Mouse (Mus musculus) embryonic facial prominence, embryonic 10.5 days (tissue): ENCODE measurements around the gene Nr2e3. TPM values are rescaled to one million over a fixed set of nuclear protein-coding genes. Genes with fewer than 3 reads are reported as not detected.

ENCODE experiments used
- DNase-seq: peaks from one replicate; pipeline ENCODE4 v3.0.0-alpha.2; 2017; ENCODE audit warnings: low spot score
- H3K27ac ChIP-seq: fragments of 300-500 bp; sonication (generic); replicated peaks from 2 replicates; pipeline ENCODE4 v1.5.1; 2016; ENCODE audit warnings: mild to moderate bottlenecking
- H3K27me3 ChIP-seq: fragments of 300-500 bp; sonication (generic); replicated peaks from 2 replicates; pipeline ENCODE4 v1.6.1; 2016; ENCODE audit warnings: low read depth, mild to moderate bottlenecking; ENCODE audit not compliant: poor library complexity, severe bottlenecking
- H3K36me3 ChIP-seq: fragments of 300-500 bp; sonication (generic); replicated peaks from 2 replicates; pipeline ENCODE4 v1.6.1; 2016; ENCODE audit warnings: mild to moderate bottlenecking, moderate library complexity
- H3K4me1 ChIP-seq: fragments of 300-500 bp; sonication (generic); 2 replicates; pipeline ENCODE4 v1.6.1; 2016
- H3K4me3 ChIP-seq: fragments of 300-500 bp; sonication (generic); 2 replicates; pipeline ENCODE4 v1.5.1; 2016; ENCODE audit warnings: mild to moderate bottlenecking, moderate library complexity
- H3K9me3 ChIP-seq: fragments of 300-500 bp; sonication (generic); 2 replicates; pipeline ENCODE4 v1.6.1; 2016; ENCODE audit warnings: mild to moderate bottlenecking
- WGBS: fragments of 180-500 bp; shearing (Covaris S2); methylation state at CpG from one replicate; pipeline ENCODE4 v1.1.7; 2016; 5-methylcytosine and 5-hydroxymethylcytosine counted together
- polyA plus RNA-seq: library from polyadenylated mRNA; unstranded; fragments of >200 nt; fragmentation: Nextera tagmentation; extraction: Ambion mirVana; gene quantifications from 2 replicates; pipeline ENCODE4 v1.2.1, GENCODE M21; 2016

Gene Nr2e3
- 0.21 and 0.51 TPM in 2 replicates for polyA plus RNA-seq

DNA sequence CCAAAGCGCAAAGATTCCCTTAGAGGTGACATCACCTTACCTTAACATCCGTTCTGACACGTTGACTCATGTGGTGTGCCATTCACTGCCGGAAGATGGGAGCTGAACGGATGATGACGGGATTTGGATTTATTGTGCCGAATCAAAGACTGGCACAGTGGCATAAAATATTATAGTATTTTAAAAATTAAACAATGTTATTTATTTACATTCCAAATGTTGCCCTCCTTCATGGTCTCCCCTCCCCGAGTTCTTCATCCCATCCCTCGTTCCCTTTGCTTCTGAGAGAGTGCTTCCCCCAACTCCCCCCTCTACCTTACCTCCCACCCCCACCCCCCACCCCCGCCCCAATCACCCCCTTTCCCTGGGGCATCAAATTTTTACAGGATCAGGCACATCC is at the start of gene Nr2e3:
Nr2e3 (minus strand) TSS at position 101 of the 400 bp plus-strand sequence.
- H3K9me3 ChIP-seq = no peaks in the 10 kb centered on the region
- no peak within 1 kb of the TSS for H3K4me3 ChIP-seq
- H3K36me3 ChIP-seq = no peaks in the 10 kb centered on the region
- peak within 1 kb of the TSS; percentile 19; the same call in 1 of the 2 replicates for H3K27ac ChIP-seq
- DNase-seq = no peak
- H3K27me3 ChIP-seq = no peaks in the 10 kb centered on the region; the same call in 1 of the 2 replicates
- H3K4me1 ChIP-seq = peaks cover 37% of the 10 kb centered on the region
- WGBS = 85% methylated on average over 10 of the region's 10 CpGs

DNA sequence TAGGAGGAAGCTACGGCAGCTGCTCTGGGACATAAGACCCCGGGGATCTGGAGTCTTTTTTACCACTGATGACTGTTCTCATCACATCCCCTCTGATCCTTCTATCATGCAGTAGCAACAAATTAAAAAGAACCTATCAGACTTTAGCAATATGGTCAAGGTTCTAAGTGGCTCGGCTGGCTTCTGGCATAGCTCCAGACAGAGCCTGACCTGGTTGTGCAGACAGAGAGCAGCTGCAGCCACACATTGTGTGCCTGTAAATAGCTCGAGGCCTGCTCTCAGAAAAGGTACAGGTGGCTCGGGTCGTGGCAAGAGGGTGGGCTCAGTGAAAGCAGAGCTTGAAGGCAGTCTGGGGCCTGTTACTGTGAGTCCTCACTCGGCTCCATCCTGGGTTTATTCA is 48.5 kb upstream of the Nr2e3 start:
- H3K27me3 ChIP-seq = no peaks in the 10 kb centered on the region
- DNase-seq = no peak
- 71% methylated on average over 7 of the region's 7 CpGs for WGBS
- no peak overlapping the region for H3K27ac ChIP-seq
- peaks cover 11% of the 10 kb centered on the region; the same call in 1 of the 2 replicates for H3K4me1 ChIP-seq
- no peaks in the 10 kb centered on the region for H3K36me3 ChIP-seq
- H3K9me3 ChIP-seq = no peaks in the 10 kb centered on the region
- H3K4me3 ChIP-seq = no peak overlapping the region

DNA sequence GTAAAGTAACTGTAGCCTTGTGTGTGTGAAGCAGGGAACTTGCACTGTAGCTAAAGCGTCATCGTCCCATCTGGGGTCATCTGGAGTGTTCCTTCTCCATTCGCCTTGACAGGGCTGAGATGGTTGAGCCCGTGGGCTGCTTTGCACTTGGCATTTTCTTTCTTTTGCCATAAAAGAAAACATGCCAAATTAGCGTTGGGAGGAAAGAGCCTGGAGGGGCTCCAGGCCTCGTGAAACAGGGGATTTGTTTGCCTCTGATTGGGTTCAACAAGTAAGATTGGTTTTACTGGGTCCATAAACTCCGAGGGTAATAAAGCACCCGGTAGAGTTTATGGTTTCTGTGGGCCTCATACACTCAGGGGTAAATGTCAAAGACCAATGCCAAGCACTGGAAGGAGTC is 41.9 kb upstream of the Nr2e3 start:
- Histone ChIP-seq H3K27ac (no peak overlapping the region), H3K4me1 (no peaks in the 10 kb centered on the region), H3K27me3 (no peaks in the 10 kb centered on the region), H3K9me3 (no peaks in the 10 kb centered on the region), H3K4me3 (no peak overlapping the region), H3K36me3 (no peaks in the 10 kb centered on the region)
- 88% methylated on average over 8 of the region's 8 CpGs for WGBS
- DNase-seq = no peak

DNA sequence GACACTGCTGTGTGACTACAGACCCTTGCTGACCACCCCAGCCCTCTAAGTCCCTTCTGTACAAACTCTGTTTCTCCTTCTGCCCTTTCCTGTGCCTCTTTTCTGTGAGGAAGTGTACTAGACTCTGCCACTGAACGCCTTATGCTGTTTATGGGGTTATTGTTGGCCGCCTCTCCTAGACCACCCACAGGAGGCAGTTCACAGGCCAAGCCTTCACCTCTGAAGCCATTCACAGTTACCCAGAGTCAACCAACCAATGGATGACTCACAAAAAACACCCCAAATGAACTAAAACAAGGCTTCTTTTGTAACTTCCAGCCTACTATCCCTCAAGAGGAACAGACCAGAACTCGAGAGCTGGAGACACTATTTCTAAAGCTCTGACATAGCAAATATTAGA is 41.0 kb upstream of the Nr2e3 start:
- Histone ChIP-seq H3K4me1 (no peaks in the 10 kb centered on the region), H3K27ac (no peak overlapping the region)
- 74% methylated on average over 3 of the region's 3 CpGs for WGBS

DNA sequence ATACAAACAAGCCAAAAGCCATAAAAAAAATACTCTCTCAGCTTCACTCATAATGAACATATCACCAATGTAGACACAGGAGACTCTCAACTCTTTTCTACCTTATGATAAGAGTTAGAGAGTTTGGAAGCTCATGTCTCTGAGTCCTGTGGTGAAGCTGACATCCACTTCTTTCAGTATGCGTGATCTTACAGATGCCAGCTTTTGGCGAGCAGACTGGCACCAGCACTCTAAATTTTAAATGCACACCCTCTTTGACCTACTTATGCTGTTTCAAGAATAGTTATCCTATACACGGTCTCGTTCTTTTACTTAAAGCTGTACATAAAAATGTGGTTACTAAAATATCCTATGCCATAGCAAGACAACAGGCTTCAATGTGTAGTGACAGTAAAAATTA is 37.3 kb upstream of the Nr2e3 start:
- DNase-seq = no peak
- Histone ChIP-seq H3K4me1 (no peaks in the 10 kb centered on the region), H3K27me3 (no peaks in the 10 kb centered on the region), H3K36me3 (no peaks in the 10 kb centered on the region), H3K4me3 (no peak overlapping the region), H3K9me3 (no peaks in the 10 kb centered on the region), H3K27ac (no peak overlapping the region)
- 92% methylated on average over 4 of the region's 4 CpGs for WGBS

More for the DNA sequence above, 41.0 kb upstream of the Nr2e3 start:
- DNase-seq = no peak
- Histone ChIP-seq H3K27me3 (no peaks in the 10 kb centered on the region), H3K9me3 (no peaks in the 10 kb centered on the region), H3K4me3 (no peak overlapping the region), H3K36me3 (no peaks in the 10 kb centered on the region)

DNA sequence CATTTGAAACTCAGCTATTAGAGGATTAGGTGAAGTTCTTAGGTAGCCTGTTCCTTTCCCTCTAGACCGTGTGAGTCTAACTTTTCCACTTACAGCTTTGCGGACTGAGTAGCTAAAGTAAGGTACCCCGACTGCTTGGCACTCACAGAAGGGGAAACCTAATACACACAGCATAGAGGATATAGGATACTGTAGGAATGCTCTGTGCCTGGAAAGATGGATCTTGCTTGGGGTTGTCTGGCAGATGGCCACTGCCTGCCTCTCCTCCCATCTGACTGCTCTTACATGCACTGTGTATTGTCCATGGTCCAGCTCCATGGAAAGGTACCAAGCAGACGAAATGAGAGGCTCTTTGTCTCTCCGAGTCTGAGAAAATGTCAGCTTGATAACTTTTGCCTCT is 30.9 kb upstream of the Nr2e3 start:
- no peak overlapping the region; the same call in 1 of the 2 replicates for H3K27ac ChIP-seq
- H3K36me3 ChIP-seq = no peaks in the 10 kb centered on the region
- H3K9me3 ChIP-seq = no peaks in the 10 kb centered on the region
- 80% methylated on average over 5 of the region's 5 CpGs for WGBS
- 0 out of 2 replicates have a peak, but pooled peaks cover 4% of the 10 kb centered on the region for H3K4me1 ChIP-seq
- DNase-seq = no peak
- no peak overlapping the region for H3K4me3 ChIP-seq
- H3K27me3 ChIP-seq = no peaks in the 10 kb centered on the region

DNA sequence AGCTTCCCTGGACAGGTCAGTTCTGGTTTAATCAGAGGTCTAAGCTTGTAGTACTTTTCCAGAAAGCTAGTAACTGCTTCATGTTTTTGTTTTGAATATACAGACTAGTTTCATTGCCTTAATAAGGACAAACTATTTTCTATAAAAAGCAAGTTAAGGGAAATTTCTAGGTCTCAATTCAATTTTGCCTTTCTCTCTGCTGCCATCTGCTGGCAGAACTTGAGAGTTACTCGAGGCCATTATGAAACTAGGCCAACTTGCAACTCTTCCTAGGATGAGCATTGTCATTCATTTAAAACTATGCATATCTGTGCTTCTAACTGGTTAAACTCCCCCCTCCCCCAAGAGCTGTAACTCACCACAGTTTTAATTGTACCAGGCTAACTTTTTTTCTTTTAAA is 29.4 kb upstream of the Nr2e3 start:
- no peaks in the 10 kb centered on the region for H3K27me3 ChIP-seq
- H3K4me1 ChIP-seq = 0 out of 2 replicates have a peak, but pooled peaks cover 4% of the 10 kb centered on the region
- H3K9me3 ChIP-seq = no peaks in the 10 kb centered on the region
- peak; percentile 61 for DNase-seq
- no peak overlapping the region for H3K27ac ChIP-seq
- 3% methylated on average over 1 of the region's 1 CpGs for WGBS
- no peaks in the 10 kb centered on the region for H3K36me3 ChIP-seq
- H3K4me3 ChIP-seq = no peak overlapping the region

DNA sequence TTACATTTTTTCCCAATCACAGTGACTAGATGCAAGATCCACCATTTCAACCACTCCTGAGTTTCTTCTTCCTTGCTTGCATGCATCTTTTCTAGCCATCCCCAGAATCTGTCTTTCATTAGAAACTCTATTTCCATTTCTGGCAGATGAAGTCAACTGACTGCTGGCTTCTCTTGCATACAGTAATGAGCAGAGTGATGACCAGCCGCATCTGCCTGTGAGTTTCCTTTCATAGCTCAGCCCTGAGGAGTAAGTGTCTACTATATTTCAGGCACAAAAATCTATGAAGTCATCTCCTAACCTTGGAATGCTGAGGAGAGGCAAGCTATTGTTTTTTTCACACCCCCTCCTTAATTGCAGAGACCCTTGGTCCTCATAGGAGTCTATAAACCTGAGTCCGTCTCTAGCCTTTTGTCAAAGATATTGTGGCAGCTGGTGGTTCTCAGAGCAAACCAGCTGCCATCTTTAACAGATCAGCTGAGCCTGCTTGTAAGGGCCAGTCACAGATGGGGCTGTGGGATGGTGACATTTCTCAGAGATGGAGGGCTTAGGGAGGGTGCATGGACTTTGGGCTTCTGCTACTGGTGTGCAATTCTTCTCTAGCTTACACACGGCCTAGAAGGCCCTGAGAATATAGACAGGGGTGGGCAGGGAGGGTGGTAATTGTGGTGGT is 25.6 kb upstream of the Nr2e3 start:
- no peak for DNase-seq
- H3K36me3 ChIP-seq = no peaks in the 10 kb centered on the region
- no peak overlapping the region for H3K4me3 ChIP-seq
- no peak overlapping the region for H3K27ac ChIP-seq
- 0 out of 2 replicates have a peak, but pooled peaks cover 4% of the 10 kb centered on the region for H3K4me1 ChIP-seq
- WGBS = 85% methylated on average over 3 of the region's 3 CpGs
- no peaks in the 10 kb centered on the region for H3K9me3 ChIP-seq
- H3K27me3 ChIP-seq = no peaks in the 10 kb centered on the region

DNA sequence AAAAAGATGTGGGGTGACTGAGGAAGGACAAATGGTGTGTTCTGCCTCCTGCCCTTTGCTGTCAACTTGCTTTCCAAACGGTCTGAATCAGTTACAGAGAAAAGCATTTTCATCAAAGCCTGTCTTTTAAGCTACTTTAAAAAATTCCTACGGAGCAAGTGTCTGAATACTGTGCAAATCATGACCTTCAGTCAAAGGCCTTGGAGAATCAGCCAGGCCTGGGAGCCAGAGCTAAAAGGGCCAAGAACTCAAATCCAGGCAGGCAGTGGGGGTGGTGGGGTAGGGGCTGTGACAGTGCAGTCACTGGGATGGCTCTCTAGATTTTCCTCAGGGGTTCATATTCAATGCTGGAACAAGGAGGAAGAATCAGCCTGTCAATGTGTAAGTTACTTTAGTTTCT is 20.7 kb upstream of the Nr2e3 start:
- no peaks in the 10 kb centered on the region for H3K9me3 ChIP-seq
- no peaks in the 10 kb centered on the region for H3K27me3 ChIP-seq
- H3K27ac ChIP-seq = no peak overlapping the region
- no peak overlapping the region for H3K4me3 ChIP-seq
- H3K36me3 ChIP-seq = no peaks in the 10 kb centered on the region
- H3K4me1 ChIP-seq = peaks cover 5% of the 10 kb centered on the region; the same call in 1 of the 2 replicates
- DNase-seq = no peak
- whole genome bisulfite sequencing = 75% methylated on average over 2 of the region's 2 CpGs

DNA sequence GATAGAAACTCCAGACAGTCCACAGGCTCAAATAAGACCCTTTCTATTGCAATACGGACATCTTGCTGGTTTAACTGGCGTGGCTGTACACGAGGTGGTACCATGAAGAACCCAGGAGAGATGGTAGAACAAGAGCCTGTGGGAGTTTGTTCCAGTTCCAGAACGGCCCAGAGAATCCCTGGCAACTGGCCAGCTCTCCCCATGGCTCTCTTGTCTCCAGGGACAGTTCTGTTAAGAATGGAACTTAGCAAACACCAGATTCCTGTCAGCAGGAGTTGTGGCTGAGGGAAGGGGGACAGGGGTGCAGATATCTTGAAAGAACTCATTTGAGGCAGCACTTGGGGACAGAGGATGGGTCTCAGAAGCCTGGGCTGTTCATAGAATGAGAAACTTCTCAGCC is 10.8 kb upstream of the Nr2e3 start:
- Histone ChIP-seq H3K27me3 (0 out of 2 replicates have a peak, but pooled peaks cover 8% of the 10 kb centered on the region), H3K36me3 (no peaks in the 10 kb centered on the region), H3K4me1 (no peaks in the 10 kb centered on the region), H3K27ac (no peak overlapping the region), H3K4me3 (no peak overlapping the region), H3K9me3 (no peaks in the 10 kb centered on the region)
- DNase-seq = no peak
- WGBS = 82% methylated on average over 4 of the region's 4 CpGs

DNA sequence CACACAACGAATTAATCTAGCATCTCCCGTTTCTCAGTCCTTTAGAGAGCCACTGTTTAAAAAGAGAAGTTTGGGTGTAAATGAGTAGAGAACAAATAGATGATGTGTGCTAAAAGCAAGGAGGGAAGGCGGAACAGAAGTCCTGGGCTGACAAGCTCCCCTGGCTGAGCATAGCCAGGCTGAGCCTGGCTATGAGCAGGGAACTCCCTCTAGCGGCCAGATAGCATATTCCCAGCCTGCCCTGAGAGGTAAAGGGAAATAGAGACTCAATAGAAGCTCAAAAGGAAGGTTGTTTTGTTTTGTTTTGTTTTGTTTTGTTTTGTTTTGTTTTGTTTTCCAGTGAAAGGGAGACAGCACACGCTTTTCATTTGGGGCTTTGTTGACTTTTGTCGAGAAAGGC is 8.9 kb upstream of the Nr2e3 start:
- H3K4me3 ChIP-seq = no peak overlapping the region
- no peaks in the 10 kb centered on the region for H3K36me3 ChIP-seq
- H3K27me3 ChIP-seq = 0 out of 2 replicates have a peak, but pooled peaks cover 8% of the 10 kb centered on the region
- H3K4me1 ChIP-seq = peaks cover 7% of the 10 kb centered on the region
- H3K9me3 ChIP-seq = no peaks in the 10 kb centered on the region
- WGBS = 32% methylated on average over 6 of the region's 6 CpGs
- peak; percentile 67 for DNase-seq
- H3K27ac ChIP-seq = no peak overlapping the region

DNA sequence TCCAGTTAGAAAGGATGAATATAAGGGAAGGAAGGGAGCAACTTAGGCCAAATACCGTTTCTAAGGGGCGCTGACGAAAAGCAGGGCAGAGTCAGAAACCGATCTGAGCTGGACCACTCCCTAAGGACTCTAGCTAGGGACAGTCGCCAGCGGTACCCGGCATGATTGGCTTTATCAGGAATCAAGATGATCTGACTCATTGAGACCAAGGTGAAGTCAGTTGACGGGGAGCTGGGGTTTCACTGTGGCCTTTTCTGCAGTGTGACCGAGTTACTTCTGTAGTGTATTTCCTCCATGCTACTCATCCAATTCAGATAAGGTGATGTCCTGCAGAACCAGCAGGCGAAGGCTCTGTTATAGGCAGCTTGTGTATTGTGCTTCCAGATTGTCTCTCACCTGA is 4.6 kb upstream of the Nr2e3 start:
- Histone ChIP-seq H3K36me3 (no peaks in the 10 kb centered on the region), H3K9me3 (no peaks in the 10 kb centered on the region), H3K27me3 (0 out of 2 replicates have a peak, but pooled peaks cover 8% of the 10 kb centered on the region), H3K4me3 (no peak overlapping the region), H3K27ac (no peak overlapping the region), H3K4me1 (peaks cover 20% of the 10 kb centered on the region)
- 86% methylated on average over 10 of the region's 10 CpGs for WGBS
- DNase-seq = no peak

DNA sequence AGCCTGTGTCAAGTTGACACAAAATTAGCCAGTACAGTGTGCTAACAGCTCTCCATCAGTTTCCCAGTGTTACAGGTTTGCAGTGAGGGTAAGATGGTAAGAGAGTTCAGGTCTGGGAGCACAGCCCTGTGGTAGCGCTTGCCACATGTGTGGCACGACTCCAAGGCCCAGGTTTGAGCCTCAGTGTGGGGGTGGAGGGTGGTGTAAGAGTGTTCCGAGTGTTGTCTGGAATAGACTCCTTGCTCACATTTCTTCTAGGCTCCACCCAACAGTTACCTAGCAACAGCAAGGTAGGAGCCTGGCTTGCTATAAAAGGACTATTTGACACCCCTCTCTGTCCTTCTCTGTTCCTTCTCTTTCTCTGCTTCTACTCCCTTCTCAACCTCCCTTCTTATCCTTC is 3.9 kb upstream of the Nr2e3 start:
- no peaks in the 10 kb centered on the region for H3K9me3 ChIP-seq
- H3K27ac ChIP-seq = no peak overlapping the region
- peaks cover 24% of the 10 kb centered on the region for H3K4me1 ChIP-seq
- H3K36me3 ChIP-seq = no peaks in the 10 kb centered on the region
- 0 out of 2 replicates have a peak, but pooled peaks cover 8% of the 10 kb centered on the region for H3K27me3 ChIP-seq
- no peak overlapping the region for H3K4me3 ChIP-seq
- no peak for DNase-seq
- 50% methylated on average over 3 of the region's 3 CpGs for WGBS
